Mouse (Mus musculus) bone marrow, adult 2 months (tissue): ENCODE results near the gene Gm28305.

Experiments used
- CTCF ChIP-seq: fragments of 200-500 bp; IDR thresholded peaks from 2 replicates; pipeline ENCODE4 v1.5.1; 2011; ENCODE audit warnings: low read length, control low read depth; ENCODE audit not compliant: control insufficient read depth, insufficient read depth
- POLR2A ChIP-seq: fragments of 200-500 bp; IDR thresholded peaks from 2 replicates; pipeline ENCODE4 v1.6.1; 2011; ENCODE audit warnings: low read depth, mild to moderate bottlenecking, control low read depth, low read length, borderline replicate concordance; ENCODE audit not compliant: control insufficient read depth

GRCm38 (mm10) chr9:104000601-104001000, 39.9 kb upstream of the Gm28305 start:
- TF ChIP-seq POLR2A (no peak), CTCF (no peak)
